Mouse (Mus musculus) layer of hippocampus, postnatal 14 days (tissue): Measurements from ENCODE around the gene Epdr1. TPM values are rescaled to one million over a fixed set of nuclear protein-coding genes. Genes with fewer than 3 reads are reported as not detected.
"Not testable (repeated sequence)": the region's sequence is repeated elsewhere in the genome, so short reads cannot be mapped to it uniquely, and the experiment has no call there.

Experiments
- DNase-seq, 2 experiments: peaks; one replicate each; pipeline ENCODE4 v3.0.0; 2021 to 2022; ENCODE audit warnings: low spot score in 2 of 2, mixed read lengths in 1 of 2
- total RNA-seq, 2 experiments: library from RNA; stranded (reverse); gene quantifications; 2 replicates each; pipeline ENCODE4 v1.2.3; 2021

Epdr1 gene
- total RNA-seq, 2 experiments from 2014 or later = 55.7 to 59.2 TPM

DNA sequence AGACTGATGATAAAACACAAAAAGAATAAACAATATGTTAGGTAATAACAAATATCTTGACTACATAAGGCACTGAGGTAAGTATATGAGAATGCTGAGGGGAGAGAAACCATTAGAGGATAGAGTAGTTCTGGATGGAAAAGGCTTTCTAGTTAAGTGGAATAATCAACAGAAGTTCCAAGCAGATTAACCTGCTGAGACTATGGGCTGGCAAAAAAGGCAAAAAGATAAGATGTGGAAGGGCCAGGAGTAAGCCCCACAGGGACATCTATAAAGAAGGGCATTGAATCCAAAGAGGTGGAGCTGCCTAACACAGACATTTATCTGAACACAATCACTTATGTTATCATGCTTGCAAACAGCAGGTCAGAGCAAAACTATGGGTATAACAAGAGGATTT, 11.6 kb downstream of the Epdr1 start:
- no peak for DNase-seq

DNA sequence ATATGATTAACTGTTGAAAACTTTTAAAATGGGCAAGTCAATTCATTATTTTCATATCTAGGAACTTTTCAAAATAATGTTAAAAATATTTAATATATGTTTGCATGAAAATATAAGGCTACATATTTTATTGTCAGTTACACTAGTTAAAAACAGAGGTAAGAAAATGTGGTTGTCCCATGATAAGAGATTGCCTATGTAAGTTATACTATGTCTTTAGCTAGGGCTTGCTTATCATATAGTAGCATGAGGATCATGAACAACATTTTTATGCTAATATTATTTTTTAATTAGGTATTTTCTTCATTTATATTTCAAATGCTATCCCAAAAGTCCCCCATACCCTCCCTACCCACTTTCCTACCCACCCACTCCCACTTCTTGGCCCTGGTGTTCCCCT, 14.8 kb downstream of the Epdr1 start:
- DNase-seq = no peak

DNA sequence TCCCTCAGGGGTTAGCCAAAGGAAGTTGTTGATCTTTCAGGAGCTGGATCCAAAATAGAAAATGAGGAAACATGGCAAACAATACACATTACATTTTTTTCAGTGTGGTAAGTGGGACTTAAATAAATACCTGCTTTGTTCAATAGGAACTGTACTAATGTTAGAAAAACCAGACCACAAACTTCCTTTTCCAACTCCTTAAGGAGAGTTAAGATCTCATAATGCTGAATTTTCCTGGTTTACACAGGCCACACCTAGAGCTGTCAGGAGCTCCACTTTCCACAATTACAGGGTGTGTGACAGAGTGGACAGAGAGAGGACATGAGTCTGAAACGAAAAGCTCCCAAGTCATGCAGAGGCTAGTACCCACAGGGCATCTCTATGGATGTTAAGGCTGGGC, 16.0 kb downstream of the Epdr1 start:
- no peak for DNase-seq

DNA sequence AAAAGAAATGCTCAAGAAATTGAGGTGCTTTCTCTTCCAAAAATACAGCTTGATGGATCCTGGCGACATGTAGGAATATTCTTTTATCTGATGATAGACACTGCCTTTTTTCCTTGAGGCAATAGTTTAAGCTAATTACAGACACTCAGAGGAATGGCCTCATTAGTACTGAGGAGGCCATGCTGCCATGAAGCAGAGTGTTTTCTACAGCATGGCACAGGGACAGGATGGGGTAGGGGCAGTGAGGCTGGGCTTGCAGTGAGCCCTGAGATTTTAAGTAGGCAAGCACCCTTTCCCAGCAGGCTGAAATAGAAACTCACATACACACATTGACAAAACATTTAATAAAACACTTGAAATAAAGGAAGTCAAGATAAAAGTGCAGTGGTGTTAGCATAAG, 17.2 kb downstream of the Epdr1 start:
- DNase-seq = no peak

DNA sequence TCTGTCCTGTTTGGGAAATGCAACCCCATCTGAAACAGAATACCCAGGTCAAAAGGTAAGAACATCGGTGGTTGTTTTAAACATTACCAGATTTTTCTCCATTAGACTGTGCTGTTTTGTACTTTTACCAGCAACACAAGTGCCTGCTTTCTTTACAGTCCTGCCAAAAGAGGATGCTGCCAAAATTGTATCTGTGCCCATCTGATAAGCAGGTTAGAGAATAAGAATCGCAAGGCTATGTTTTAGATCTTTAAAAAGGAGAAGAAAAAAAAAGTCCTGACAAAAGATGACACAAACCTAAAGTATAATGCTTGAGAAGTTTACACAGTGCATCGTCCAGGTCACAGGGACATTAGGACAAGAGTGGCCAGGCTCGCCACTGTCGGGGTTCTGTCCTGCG, 20.5 kb downstream of the Epdr1 start:
- DNase-seq = no peak

DNA sequence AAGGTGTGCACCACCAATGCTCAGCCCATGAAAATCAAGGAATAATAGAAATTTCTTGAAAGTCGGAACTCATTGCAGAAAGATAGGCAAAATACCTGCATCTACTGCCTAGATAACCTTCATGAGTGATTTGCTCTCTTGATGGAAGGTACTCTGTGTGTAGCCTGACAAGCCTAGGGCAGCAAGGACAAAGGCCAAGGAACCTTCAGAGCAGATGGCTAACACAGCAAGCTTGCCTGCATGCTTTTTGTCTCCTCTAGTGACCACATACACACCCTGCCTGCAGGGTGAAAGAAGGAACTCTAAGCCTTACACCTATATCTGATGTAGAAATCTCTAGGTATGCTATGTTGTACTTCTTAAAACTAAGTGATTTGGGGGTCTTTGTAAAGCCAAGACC, 24.6 kb downstream of the Epdr1 start:
- DNase-seq = no peak

DNA sequence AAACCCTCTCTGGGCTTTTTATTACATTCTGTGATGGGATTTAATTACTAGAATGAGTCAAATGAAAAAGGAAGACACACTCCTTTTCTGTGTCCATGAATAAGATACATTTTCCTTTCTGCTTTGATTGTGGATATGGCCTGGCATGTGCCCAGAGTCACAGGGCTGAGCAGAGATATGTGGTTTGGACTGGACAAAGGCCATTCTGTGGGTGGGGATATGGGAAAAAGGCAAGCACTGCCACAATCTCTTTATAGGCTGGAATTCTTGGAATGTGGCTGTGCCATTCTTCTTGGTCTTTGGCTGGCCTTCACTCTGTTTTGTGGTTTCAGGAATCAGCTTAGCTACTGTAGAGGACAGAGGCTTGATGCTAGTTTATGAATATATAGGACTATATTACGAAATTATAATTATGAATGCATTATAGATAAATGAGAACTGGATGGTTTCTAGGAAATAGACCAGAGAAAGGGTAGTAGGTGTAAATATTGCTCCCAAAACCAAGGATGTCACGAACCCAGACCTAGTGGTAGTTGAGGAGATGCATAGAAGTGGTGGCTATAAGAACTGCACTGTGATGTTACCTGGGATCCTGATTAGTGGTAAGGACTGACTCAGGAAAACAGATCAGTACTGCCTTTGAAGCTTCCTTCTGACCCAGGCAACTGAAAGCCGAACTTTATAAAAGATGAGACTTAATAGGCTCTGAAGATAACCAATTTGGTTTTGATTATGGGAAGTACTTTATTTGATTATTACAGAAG, 28.5 kb downstream of the Epdr1 start:
- DNase-seq = no peak

DNA sequence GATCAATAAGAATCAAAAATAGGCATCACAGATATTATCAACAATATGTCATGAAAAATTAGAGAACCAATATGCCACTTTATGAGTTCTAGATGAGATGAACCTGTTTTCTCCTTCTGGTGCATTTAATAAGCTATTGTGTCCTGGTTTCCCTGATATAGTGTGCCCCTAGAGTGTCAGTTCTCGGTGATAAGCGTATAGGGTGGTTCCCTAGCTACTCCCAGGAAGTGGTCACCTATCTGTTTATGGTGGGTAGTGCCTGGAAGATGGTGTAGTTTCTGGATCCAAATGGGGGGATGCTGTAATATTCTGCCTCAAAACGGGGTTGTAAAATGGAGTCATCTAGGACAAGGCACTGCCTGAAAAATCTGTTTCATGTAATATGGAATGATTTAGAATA, 43.8 kb downstream of the Epdr1 start:
- no peak for DNase-seq

DNA sequence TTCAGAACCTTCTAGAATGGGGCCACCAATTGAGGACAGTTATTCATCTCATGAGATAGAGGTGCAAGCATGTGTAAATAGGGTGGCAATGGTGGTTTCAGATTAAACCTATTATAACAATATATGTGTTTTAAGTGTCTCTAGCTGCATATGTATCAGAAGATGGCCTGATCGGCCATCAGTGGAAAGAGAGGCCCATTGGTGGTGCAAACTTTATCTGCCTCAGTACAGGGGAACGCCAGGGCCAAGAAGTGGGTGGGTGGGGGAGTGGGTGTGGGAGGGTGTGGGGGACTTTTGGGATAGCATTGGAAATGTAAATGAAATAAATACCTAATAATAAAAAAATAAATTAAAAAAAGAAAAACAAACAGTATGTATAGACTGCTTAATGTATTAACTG, 45.0 kb downstream of the Epdr1 start:
- not testable (repeated sequence) for DNase-seq

DNA sequence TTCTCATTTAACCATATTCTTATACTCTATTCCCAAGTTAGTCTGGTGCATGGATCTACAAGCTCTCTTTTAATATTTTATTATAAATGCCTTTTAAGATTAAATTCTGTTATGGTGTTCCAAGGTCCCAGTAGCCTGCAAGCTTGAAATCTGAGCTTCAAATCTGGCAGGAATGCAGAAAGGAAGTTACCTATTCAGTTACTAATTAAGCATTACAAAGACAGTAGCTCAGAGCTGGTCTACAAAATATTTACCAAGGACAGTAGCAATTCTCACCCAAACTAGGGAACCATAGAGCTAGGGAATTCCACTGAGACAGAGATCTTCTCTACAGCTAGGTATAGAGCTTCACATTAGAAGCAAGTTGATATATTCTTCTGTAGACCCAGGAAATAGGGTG, 49.6 kb downstream of the Epdr1 start:
- DNase-seq = not testable (repeated sequence)

DNA sequence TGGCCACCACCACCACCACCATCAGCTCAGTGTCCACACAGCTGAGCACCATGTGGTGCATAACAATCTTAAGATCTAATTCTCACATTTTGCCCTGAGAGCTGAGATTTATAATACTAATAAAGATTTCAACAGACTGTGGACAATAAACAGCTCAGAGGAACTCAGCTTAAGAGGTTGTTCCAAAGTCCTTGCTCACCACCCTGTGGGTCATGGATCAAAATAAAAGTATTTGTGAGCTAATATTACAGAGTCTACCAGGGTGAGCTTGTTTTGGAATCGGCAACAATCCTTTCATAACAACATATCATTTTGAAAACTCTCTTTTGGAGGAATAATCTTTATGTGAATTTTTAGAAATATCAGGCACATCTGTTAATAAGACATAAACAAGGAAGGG, 57.2 kb downstream of the Epdr1 start:
- DNase-seq = no peak

DNA sequence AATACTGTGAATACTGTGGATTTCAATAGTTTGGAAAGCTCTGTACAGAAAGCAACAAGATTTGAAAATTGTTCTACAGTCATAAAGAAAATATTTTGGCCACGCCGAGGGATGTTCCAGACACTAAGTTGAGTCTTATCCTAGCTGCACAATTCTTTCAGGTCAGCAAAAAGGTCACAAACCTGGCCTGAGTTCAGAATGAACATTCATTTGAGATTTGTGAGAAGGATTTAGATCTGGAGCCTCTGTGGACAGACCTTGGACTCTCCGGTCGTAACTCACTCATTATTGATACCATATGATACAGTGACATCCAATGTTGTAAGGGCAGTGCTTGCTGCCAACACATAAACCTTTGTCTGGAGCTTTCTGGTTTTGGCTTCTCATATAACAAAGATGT, 64.3 kb downstream of the Epdr1 start:
- no peak for DNase-seq

Other genes with a start within 250 kb of the Epdr1 start
- 10 to 100 TPM; 68.7 to 72.1 TPM for gene Stard3nl, start 224.1 kb downstream of the Epdr1 start, total RNA-seq
- 1 to 10 TPM; 1.8 to 2.5 TPM for gene Sfrp4, start 3.2 kb upstream of the Epdr1 start, total RNA-seq
- not detected for gene Nme8, start 77.9 kb upstream of the Epdr1 start, total RNA-seq
- not detected for gene Gpr141, start 204.3 kb upstream of the Epdr1 start, total RNA-seq